In genomic region chr1:131637791-131638540, GRCm38 (mm10) we compare ENCODE assay signal across 10 mouse cellular contexts. TPM values are rescaled to one million over a fixed set of nuclear protein-coding genes. Genes with fewer than 3 reads are reported as not detected.
DNase-seq lines count a peak whose midpoint lies in the region; ATAC-seq lines count a peak whose summit lies in the region.
"Had no signal": no experiment of that assay in that cellular context is flagged by ENCODE, and none has a peak within 500 bp of the region (broad histone marks: within the 10 kb centered on the region; RNA-seq: fewer than 3 reads in every experiment).

Gene Ctse, plus strand, starts transcription at chr1:131638306.

- H3K4me1 ChIP-seq in heart, embryonic 12.5 days (replicated peaks): no peaks in the 10 kb centered on the region
- H3K4me1 ChIP-seq in embryonic facial prominence, embryonic 10.5 days: no peaks in the 10 kb centered on the region
- no peaks in the 10 kb centered on the region for H3K4me1 ChIP-seq in stomach, embryonic 14.5 days (ENCODE audit: control insufficient read depth, insufficient read depth, low read length)
- H3K4me1 ChIP-seq in heart, embryonic 10.5 days: no peaks in the 10 kb centered on the region
- H3K4me1 ChIP-seq: neural tube, embryonic 12.5 days had no signal

- no peak within 1 kb of the TSS for H3K4me3 ChIP-seq in heart, embryonic 12.5 days
- no peak within 1 kb of the TSS for H3K4me3 ChIP-seq in embryonic facial prominence, embryonic 10.5 days
- no peak within 1 kb of the TSS for H3K4me3 ChIP-seq in stomach, embryonic 14.5 days (ENCODE audit: low read depth, low read length)
- no peak within 1 kb of the TSS for H3K4me3 ChIP-seq in heart, embryonic 10.5 days
- H3K4me3 ChIP-seq: left cerebral cortex, adult 2 months; neural tube, embryonic 12.5 days had no signal

- 39% methylated on average over 9 of the region's 9 CpGs for WGBS in heart, embryonic 12.5 days
- 85% methylated on average over 9 of the region's 9 CpGs for WGBS in embryonic facial prominence, embryonic 10.5 days
- WGBS in stomach, embryonic 14.5 days: 58% methylated on average over 9 of the region's 9 CpGs
- 42% methylated on average over 9 of the region's 9 CpGs for WGBS in heart, embryonic 10.5 days

- ATAC-seq in heart, embryonic 12.5 days (ENCODE audit: insufficient number of reproducible peaks, low FRiP score): peak; percentile 84
- ATAC-seq in stomach, embryonic 14.5 days (ENCODE audit: insufficient number of reproducible peaks, insufficient read depth, low FRiP score, low read depth): peak; percentile 37; the same call in 1 of the 2 replicates

- H3K9me3 ChIP-seq in heart, embryonic 12.5 days (replicated peaks): no peaks in the 10 kb centered on the region
- no peaks in the 10 kb centered on the region for H3K9me3 ChIP-seq in embryonic facial prominence, embryonic 10.5 days
- H3K9me3 ChIP-seq in stomach, embryonic 14.5 days (ENCODE audit: control insufficient read depth, low read depth, low read length): no peaks in the 10 kb centered on the region
- H3K9me3 ChIP-seq in heart, embryonic 10.5 days: no peaks in the 10 kb centered on the region
- H3K9me3 ChIP-seq: neural tube, embryonic 12.5 days had no signal

- no peak for DNase-seq in heart, adult 8-10 months (ENCODE audit: low spot score)
- peak; percentile 4 for DNase-seq in embryonic facial prominence, embryonic 10.5 days (ENCODE audit: low spot score)
- peak; percentile 26 for DNase-seq in lung, postnatal 25 days (ENCODE audit: low spot score)
- no peak for DNase-seq in embryo, embryonic 10 days (ENCODE audit: low spot score)
- no peak for DNase-seq in urinary bladder, postnatal 4 days (ENCODE audit: low spot score in 2 of 2)
- no peak for DNase-seq in heart, embryonic 10.5 days (ENCODE audit: low spot score)

- no peak within 1 kb of the TSS for H3K27ac ChIP-seq in heart, embryonic 12.5 days (ENCODE audit: poor library complexity, severe bottlenecking)
- no peak within 1 kb of the TSS for H3K27ac ChIP-seq in embryonic facial prominence, embryonic 10.5 days (replicated peaks)
- H3K27ac ChIP-seq in stomach, embryonic 14.5 days (ENCODE audit: low read length): no peak within 1 kb of the TSS
- H3K27ac ChIP-seq in heart, embryonic 10.5 days: no peak within 1 kb of the TSS
- H3K27ac ChIP-seq: left cerebral cortex, adult 2 months; neural tube, embryonic 12.5 days had no signal

- no peaks in the 10 kb centered on the region for H3K27me3 ChIP-seq in heart, embryonic 12.5 days (replicated peaks)
- no peaks in the 10 kb centered on the region for H3K27me3 ChIP-seq in embryonic facial prominence, embryonic 10.5 days (replicated peaks; ENCODE audit: low read depth, poor library complexity, severe bottlenecking)
- no peaks in the 10 kb centered on the region for H3K27me3 ChIP-seq in stomach, embryonic 14.5 days (ENCODE audit: control insufficient read depth, insufficient read depth, low read length)
- H3K27me3 ChIP-seq in heart, embryonic 10.5 days (ENCODE audit: insufficient read depth, poor library complexity, severe bottlenecking): no peaks in the 10 kb centered on the region
- H3K27me3 ChIP-seq: neural tube, embryonic 12.5 days had no signal

- H3K36me3 ChIP-seq in heart, embryonic 12.5 days: no peaks in the 10 kb centered on the region
- H3K36me3 ChIP-seq in embryonic facial prominence, embryonic 10.5 days (replicated peaks): no peaks in the 10 kb centered on the region
- H3K36me3 ChIP-seq in stomach, embryonic 14.5 days (ENCODE audit: control insufficient read depth, insufficient read depth, low read length): no peaks in the 10 kb centered on the region
- H3K36me3 ChIP-seq in heart, embryonic 10.5 days: no peaks in the 10 kb centered on the region
- H3K36me3 ChIP-seq: neural tube, embryonic 12.5 days had no signal

- H3K9ac ChIP-seq in heart, embryonic 12.5 days: no peak within 1 kb of the TSS
- H3K9ac ChIP-seq in stomach, embryonic 14.5 days (replicated peaks; ENCODE audit: low read depth, low read length): no peak within 1 kb of the TSS
- H3K9ac ChIP-seq: neural tube, embryonic 12.5 days had no signal

- H3K4me2 ChIP-seq in heart, embryonic 12.5 days: no peak within 1 kb of the TSS
- H3K4me2 ChIP-seq in stomach, embryonic 14.5 days (replicated peaks; ENCODE audit: low read depth, low read length): no peak within 1 kb of the TSS
- H3K4me2 ChIP-seq: neural tube, embryonic 12.5 days had no signal

RNA-seq across cellular contexts. Expression of gene Ctse, which starts in this region (rescaled TPM):
- 0.74 and 0.97 TPM in 2 replicates for polyA plus RNA-seq in heart, embryonic 12.5 days (2016; fragmentation: Nextera tagmentation; extraction: Ambion mirVana)
- total RNA-seq in heart, adult 8-10 months (2022): 1 to 10 TPM in 1 of 4 experiments, under 1 TPM in 3; 0.27 to 1.3 (median 0.80) TPM
- polyA plus RNA-seq in embryonic facial prominence, embryonic 10.5 days (2016; fragmentation: Nextera tagmentation; extraction: Ambion mirVana): 0.06 TPM in 1 of 2 replicates, not detected in the other
- 46.8 and 56.0 TPM in 2 replicates for polyA plus RNA-seq in stomach, embryonic 14.5 days (2014; fragmentation: Nextera tagmentation; extraction: Ambion mirVana)
- polyA plus RNA-seq in heart, embryonic 10.5 days (2016; fragmentation: Nextera tagmentation; extraction: Ambion mirVana): 0.07 and 0.21 TPM in 2 replicates

Comparison
In these comparisons a context has a peak if more than half of its experiments do, and no peak if none do; other contexts are left out.
1. RNA of gene Ctse (polyA plus RNA-seq): 46.8 to 56.0 TPM in stomach, embryonic 14.5 days; 0.74 to 0.97 TPM in heart, embryonic 12.5 days, 0.07 to 0.21 TPM in heart, embryonic 10.5 days and 0.06 TPM in embryonic facial prominence, embryonic 10.5 days; every median in the first group is over 10 times any median in the second.
2. Peak in ATAC-seq in heart, embryonic 12.5 days; RNA of the gene not detected or under 1 TPM.
3. Peak in DNase-seq in embryonic facial prominence, embryonic 10.5 days; RNA of the gene not detected or under 1 TPM.